In genomic region chr5:123390536-123391441, GRCm38 (mm10) we compare ENCODE assay signal across 9 mouse cellular contexts. TPM values are rescaled to one million over a fixed set of nuclear protein-coding genes. Genes with fewer than 3 reads are reported as not detected.
DNase-seq lines count a peak whose midpoint lies in the region; ATAC-seq lines count a peak whose summit lies in the region.
"Had no signal": no experiment of that assay in that cellular context is flagged by ENCODE, and none has a peak within 500 bp of the region (broad histone marks: within the 10 kb centered on the region; RNA-seq: fewer than 3 reads in every experiment).

No protein-coding gene starts in this region.

- H3K4me1 ChIP-seq in kidney, embryonic 14.5 days (ENCODE audit: control insufficient read depth, insufficient read depth, low read length), result peaks cover 21% of the 10 kb centered on the region
- no peaks in the 10 kb centered on the region for H3K4me1 ChIP-seq in embryonic facial prominence, embryonic 11.5 days (ENCODE audit: control insufficient read depth, insufficient read depth, low read length)
- H3K4me1 ChIP-seq in hindbrain, embryonic 16.5 days (ENCODE audit: control insufficient read depth, insufficient read depth, low read depth, low read length), result peaks cover 9% of the 10 kb centered on the region
- H3K4me1 ChIP-seq in midbrain, embryonic 15.5 days, result peaks cover 16% of the 10 kb centered on the region

- no peak for DNase-seq in kidney, postnatal 25 days
- DNase-seq in embryonic facial prominence, embryonic 11.5 days (ENCODE audit: low spot score), result no peak
- DNase-seq in adrenal gland, postnatal 4 days (ENCODE audit: low spot score in 2 of 2), result no peak
- no peak for DNase-seq in embryo, embryonic 9.5 days (ENCODE audit: extremely low spot score)

- H3K4me3 ChIP-seq in kidney, embryonic 14.5 days (ENCODE audit: low read length), result peak overlapping the region; percentile 29
- H3K4me3 ChIP-seq in embryonic facial prominence, embryonic 11.5 days (ENCODE audit: low read depth, low read length), result peak overlapping the region; percentile 27
- peak overlapping the region; percentile 41 for H3K4me3 ChIP-seq in hindbrain, embryonic 16.5 days (ENCODE audit: low read length)
- peak overlapping the region; percentile 43 for H3K4me3 ChIP-seq in midbrain, embryonic 15.5 days
- H3K4me3 ChIP-seq: myocyte had no signal

- no peaks in the 10 kb centered on the region for H3K9me3 ChIP-seq in kidney, embryonic 14.5 days (ENCODE audit: control insufficient read depth, low read length)
- H3K9me3 ChIP-seq in embryonic facial prominence, embryonic 11.5 days (replicated peaks; ENCODE audit: control insufficient read depth, low read length), result no peaks in the 10 kb centered on the region
- no peaks in the 10 kb centered on the region for H3K9me3 ChIP-seq in hindbrain, embryonic 16.5 days (ENCODE audit: control insufficient read depth, low read length)
- H3K9me3 ChIP-seq in midbrain, embryonic 15.5 days, result no peaks in the 10 kb centered on the region

- WGBS in kidney, embryonic 14.5 days, result 7% methylated on average over 17 of the region's 17 CpGs
- 3% methylated on average over 16 of the region's 17 CpGs for WGBS in embryonic facial prominence, embryonic 11.5 days
- WGBS in hindbrain, embryonic 16.5 days, result 2% methylated on average over 16 of the region's 17 CpGs
- WGBS in midbrain, embryonic 15.5 days, result 3% methylated on average over 16 of the region's 17 CpGs

- H3K36me3 ChIP-seq in kidney, embryonic 14.5 days (ENCODE audit: control insufficient read depth, insufficient read depth, low read length), result no peaks in the 10 kb centered on the region
- H3K36me3 ChIP-seq in embryonic facial prominence, embryonic 11.5 days (replicated peaks; ENCODE audit: control insufficient read depth, insufficient read depth, low read depth, low read length), result no peaks in the 10 kb centered on the region
- H3K36me3 ChIP-seq in hindbrain, embryonic 16.5 days (ENCODE audit: control insufficient read depth, insufficient read depth, low read length), result no peaks in the 10 kb centered on the region
- H3K36me3 ChIP-seq in midbrain, embryonic 15.5 days (replicated peaks), result no peaks in the 10 kb centered on the region

- H3K27me3 ChIP-seq in kidney, embryonic 14.5 days (ENCODE audit: control insufficient read depth, insufficient read depth, low read length), result no peaks in the 10 kb centered on the region
- no peaks in the 10 kb centered on the region for H3K27me3 ChIP-seq in embryonic facial prominence, embryonic 11.5 days (ENCODE audit: control insufficient read depth, insufficient read depth, low read length)
- no peaks in the 10 kb centered on the region for H3K27me3 ChIP-seq in hindbrain, embryonic 16.5 days (replicated peaks; ENCODE audit: control insufficient read depth, insufficient read depth, low read length)
- no peaks in the 10 kb centered on the region for H3K27me3 ChIP-seq in midbrain, embryonic 15.5 days (replicated peaks)

- ATAC-seq in kidney, embryonic 14.5 days (ENCODE audit: low FRiP score, low TSS enrichment), result no peak
- no peak for ATAC-seq in embryonic facial prominence, embryonic 11.5 days (replicated peaks; ENCODE audit: insufficient number of reproducible peaks, low FRiP score, low TSS enrichment, low read depth)
- ATAC-seq in hindbrain, embryonic 16.5 days, result no peak
- ATAC-seq in midbrain, embryonic 15.5 days (replicated peaks), result no peak
- no peak for ATAC-seq in megakaryocyte, adult 5-6 weeks (ENCODE audit: poor library complexity, severe bottlenecking)

- H3K9ac ChIP-seq in kidney, embryonic 14.5 days (ENCODE audit: low read depth, low read length), result 0 out of 2 replicates have a peak overlapping the region, but pooled peaks have one; percentile 28
- H3K9ac ChIP-seq in embryonic facial prominence, embryonic 11.5 days (replicated peaks; ENCODE audit: low read length), result peak overlapping the region; percentile 46; the same call in 1 of the 2 replicates
- H3K9ac ChIP-seq in hindbrain, embryonic 16.5 days (ENCODE audit: low read depth, low read length), result peak overlapping the region; percentile 39
- H3K9ac ChIP-seq in midbrain, embryonic 15.5 days, result no peak overlapping the region

- peak overlapping the region; percentile 34 for H3K4me2 ChIP-seq in kidney, embryonic 14.5 days (replicated peaks; ENCODE audit: low read depth, low read length)
- peak overlapping the region; percentile 36 for H3K4me2 ChIP-seq in embryonic facial prominence, embryonic 11.5 days (ENCODE audit: low read depth, low read length)
- H3K4me2 ChIP-seq in hindbrain, embryonic 16.5 days (ENCODE audit: low read length), result peak overlapping the region; percentile 67
- peak overlapping the region; percentile 74 for H3K4me2 ChIP-seq in midbrain, embryonic 15.5 days

- H3K27ac ChIP-seq in kidney, embryonic 14.5 days (ENCODE audit: low read depth, low read length), result no peak overlapping the region
- H3K27ac ChIP-seq in embryonic facial prominence, embryonic 11.5 days (replicated peaks; ENCODE audit: low read depth, low read length), result no peak overlapping the region
- H3K27ac ChIP-seq in hindbrain, embryonic 16.5 days (ENCODE audit: low read depth, low read length), result no peak overlapping the region
- no peak overlapping the region for H3K27ac ChIP-seq in midbrain, embryonic 15.5 days

RNA-seq across cellular contexts. Expression of gene Mlxip, which starts 3.8 kb away (rescaled TPM):
- 13.4 and 26.6 TPM in 2 replicates for polyA plus RNA-seq in kidney, embryonic 14.5 days (2014; fragmentation: Nextera tagmentation; extraction: Ambion mirVana)
- polyA plus RNA-seq in embryonic facial prominence, embryonic 11.5 days (2014; fragmentation: Nextera tagmentation; extraction: Ambion mirVana), result 13.9 and 14.0 TPM in 2 replicates
- polyA plus RNA-seq in hindbrain, embryonic 16.5 days (2015; fragmentation: Nextera tagmentation; extraction: Ambion mirVana), result 15.2 and 20.7 TPM in 2 replicates
- polyA plus RNA-seq in midbrain, embryonic 15.5 days (2015; fragmentation: Nextera tagmentation; extraction: Ambion mirVana), result 18.6 and 21.1 TPM in 2 replicates
- total RNA-seq in adrenal gland, postnatal 4 days (2021), result 10 to 100 TPM; 30.2 to 35.1 TPM
- 37.0 and 40.0 TPM in 2 replicates for total RNA-seq in megakaryocyte, adult 5-6 weeks (2015)
- 11.7 and 15.9 TPM in 2 replicates for total RNA-seq in megakaryocyte, adult 5-6 weeks (2017)

RNA-seq across cellular contexts. Expression of gene Bcl7a, which starts 47.2 kb away (rescaled TPM):
- polyA plus RNA-seq in kidney, embryonic 14.5 days (2014; fragmentation: Nextera tagmentation; extraction: Ambion mirVana), result 39.4 and 43.2 TPM in 2 replicates
- 39.0 and 39.5 TPM in 2 replicates for polyA plus RNA-seq in embryonic facial prominence, embryonic 11.5 days (2014; fragmentation: Nextera tagmentation; extraction: Ambion mirVana)
- polyA plus RNA-seq in hindbrain, embryonic 16.5 days (2015; fragmentation: Nextera tagmentation; extraction: Ambion mirVana), result 31.1 and 36.7 TPM in 2 replicates
- polyA plus RNA-seq in midbrain, embryonic 15.5 days (2015; fragmentation: Nextera tagmentation; extraction: Ambion mirVana), result 35.9 and 39.6 TPM in 2 replicates
- total RNA-seq in adrenal gland, postnatal 4 days (2021), result 10 to 100 TPM; 21.8 to 29.2 TPM
- 3.8 and 4.0 TPM in 2 replicates for total RNA-seq in megakaryocyte, adult 5-6 weeks (2015)
- 3.8 and 4.7 TPM in 2 replicates for total RNA-seq in megakaryocyte, adult 5-6 weeks (2017)
